Mouse (Mus musculus): Measurements from ENCODE around the gene Cfap57. TPM values are rescaled to one million over a fixed set of nuclear protein-coding genes. Genes with fewer than 3 reads are reported as not detected.

Cfap57 gene
- under 1 TPM; 0.79 to 0.98 TPM for total RNA-seq (2021)
- long read RNA-seq, experiment 1, partial matches to known transcripts: 0 of 2 reads
- long read RNA-seq, experiment 1, other reads (novel, unspliced or antisense): 2 of 2 reads
- long read RNA-seq, experiment 2, partial matches to known transcripts: 1 of 1 reads
- long read RNA-seq, experiment 2, other reads (novel, unspliced or antisense): 0 of 1 reads

- peak; percentile 91 to 92 for DNase-seq (ENCODE audit: low spot score in 2 of 2)
These were observed at the start of gene Cfap57, which contains the start of gene Ebna1bp2 for GRCm38 (mm10) chr4:118620279-118620966. Gene Cfap57 (minus strand): TSS chr4:118620777. Gene Ebna1bp2 (plus strand): TSS chr4:118620799.

- DNase-seq (ENCODE audit: low spot score in 2 of 2): no peak
These were observed 38.1 kb upstream of the Cfap57 start, which contains the start of gene Olfr62 for GRCm38 (mm10) chr4:118658652-118659051. Gene Olfr62 (plus strand): TSS chr4:118658952.

- peak; percentile 69 to 78 for DNase-seq (ENCODE audit: low spot score in 2 of 2)
These were observed 24.7 kb upstream of the Cfap57 start for GRCm38 (mm10) chr4:118645234-118645633.

GRCm38 (mm10) chr4:118642346-118643190, 22.0 kb upstream of the Cfap57 start:
- DNase-seq (ENCODE audit: low spot score in 2 of 2): no peak

- no peak for DNase-seq (ENCODE audit: low spot score in 2 of 2)
These were observed 9.7 kb upstream of the Cfap57 start for GRCm38 (mm10) chr4:118630261-118630660.

- no peak for DNase-seq (ENCODE audit: low spot score in 2 of 2)
These were observed 1.2 kb upstream of the Cfap57 start for GRCm38 (mm10) chr4:118621781-118622180.

GRCm38 (mm10) chr4:118620967-118621320, 367 bp upstream of the Cfap57 start:
- DNase-seq (ENCODE audit: low spot score in 2 of 2): no peak

GRCm38 (mm10) chr4:118615412-118615811, 5.2 kb downstream of the Cfap57 start:
- no peak for DNase-seq (ENCODE audit: low spot score in 2 of 2)

- no peak for DNase-seq (ENCODE audit: low spot score in 2 of 2)
These were observed 8.0 kb downstream of the Cfap57 start for GRCm38 (mm10) chr4:118612619-118613018.

GRCm38 (mm10) chr4:118609836-118610235, 10.7 kb downstream of the Cfap57 start:
- DNase-seq (ENCODE audit: low spot score in 2 of 2): no peak

- DNase-seq (ENCODE audit: low spot score in 2 of 2): no peak
These were observed 16.5 kb downstream of the Cfap57 start for GRCm38 (mm10) chr4:118604065-118604464.

GRCm38 (mm10) chr4:118589733-118590130, 30.8 kb downstream of the Cfap57 start:
- no peak for DNase-seq (ENCODE audit: low spot score in 2 of 2)

- DNase-seq (ENCODE audit: low spot score in 2 of 2): no peak
These were observed 31.4 kb downstream of the Cfap57 start for GRCm38 (mm10) chr4:118589053-118589732.

- no peak for DNase-seq (ENCODE audit: low spot score in 2 of 2)
These were observed 37.9 kb downstream of the Cfap57 start for GRCm38 (mm10) chr4:118582629-118583028.

GRCm38 (mm10) chr4:118581508-118581907, 39.1 kb downstream of the Cfap57 start:
- DNase-seq (ENCODE audit: low spot score in 2 of 2): no peak

- peak; percentile 44 to 65 for DNase-seq (ENCODE audit: low spot score in 2 of 2)
These were observed 41.3 kb downstream of the Cfap57 start for GRCm38 (mm10) chr4:118579313-118579712.

GRCm38 (mm10) chr4:118576097-118576496, 44.5 kb downstream of the Cfap57 start:
- peak; percentile 90 to 97 for DNase-seq (ENCODE audit: low spot score in 2 of 2)

GRCm38 (mm10) chr4:118571441-118571840, 49.1 kb downstream of the Cfap57 start:
- DNase-seq (ENCODE audit: low spot score in 2 of 2): peak; percentile 68 to 74

- DNase-seq (ENCODE audit: low spot score in 2 of 2): no peak
These were observed 51.3 kb downstream of the Cfap57 start for GRCm38 (mm10) chr4:118569320-118569719.

- no peak for DNase-seq (ENCODE audit: low spot score in 2 of 2)
These were observed 51.9 kb downstream of the Cfap57 start for GRCm38 (mm10) chr4:118568709-118569108.

- DNase-seq (ENCODE audit: low spot score in 2 of 2): peak; percentile 44 to 65
These were observed 54.4 kb downstream of the Cfap57 start for GRCm38 (mm10) chr4:118566161-118566676.

All from left cerebral cortex, adult 18-20 months (tissue).